Mouse (Mus musculus) telencephalon, adult 2 months (tissue): ENCODE data around the gene Oas1c.
"Not testable (repeated sequence)": the region's sequence is repeated elsewhere in the genome, so short reads cannot be mapped to it uniquely, and the experiment has no call there.

Experiments used
- DNase-seq: peaks from one replicate; pipeline ENCODE4 v3.0.0-alpha.2; 2011; ENCODE audit warnings: low read depth, low spot score

Oas1c gene

GRCm38 (mm10) chr5:120811951-120812819, at the start of gene Oas1c:
Gene Oas1c (minus strand): TSS chr5:120812514.
- peak; percentile 84 for DNase-seq

GRCm38 (mm10) chr5:120861121-120861520, 48.8 kb upstream of the Oas1c start, which contains the start of gene Oas1h:
Gene Oas1h (plus strand): TSS chr5:120861421.
- no peak for DNase-seq

GRCm38 (mm10) chr5:120859241-120859640, 46.9 kb upstream of the Oas1c start:
- DNase-seq: no peak

GRCm38 (mm10) chr5:120849601-120850136, 37.4 kb upstream of the Oas1c start:
- DNase-seq: peak; percentile 21

- no peak for DNase-seq
These were observed 34.8 kb upstream of the Oas1c start, which contains the start of gene Oas1f for GRCm38 (mm10) chr5:120847067-120847466. Gene Oas1f (plus strand): TSS chr5:120847367.

- no peak for DNase-seq
These were observed 32.4 kb upstream of the Oas1c start for GRCm38 (mm10) chr5:120844713-120845112.

- DNase-seq: no peak
These were observed 24.6 kb upstream of the Oas1c start for GRCm38 (mm10) chr5:120836731-120837585.

GRCm38 (mm10) chr5:120833335-120834280, 21.3 kb upstream of the Oas1c start:
- no peak for DNase-seq

GRCm38 (mm10) chr5:120831031-120831430, 18.7 kb upstream of the Oas1c start:
- DNase-seq: no peak

GRCm38 (mm10) chr5:120818999-120819398, 6.7 kb upstream of the Oas1c start:
- DNase-seq: no peak

- no peak for DNase-seq
These were observed 3.6 kb upstream of the Oas1c start for GRCm38 (mm10) chr5:120815949-120816348.

- DNase-seq: no peak
These were observed 709 bp upstream of the Oas1c start for GRCm38 (mm10) chr5:120813023-120813422.

GRCm38 (mm10) chr5:120809171-120809570, 3.1 kb downstream of the Oas1c start:
- DNase-seq: no peak

GRCm38 (mm10) chr5:120806458-120806857, 5.9 kb downstream of the Oas1c start:
- peak; percentile 47 for DNase-seq

GRCm38 (mm10) chr5:120803596-120803995, 8.7 kb downstream of the Oas1c start:
- DNase-seq: no peak

GRCm38 (mm10) chr5:120798943-120799342, 13.4 kb downstream of the Oas1c start:
- not testable (repeated sequence) for DNase-seq

- not testable (repeated sequence) for DNase-seq
These were observed 14.2 kb downstream of the Oas1c start for GRCm38 (mm10) chr5:120798147-120798546.

GRCm38 (mm10) chr5:120795480-120796034, 16.8 kb downstream of the Oas1c start, which contains the start of gene Oas1e:
Gene Oas1e (minus strand): TSS chr5:120795530.
- not testable (repeated sequence) for DNase-seq

- DNase-seq: peak; percentile 27
These were observed 19.3 kb downstream of the Oas1c start for GRCm38 (mm10) chr5:120793043-120793442.

GRCm38 (mm10) chr5:120787042-120787441, 25.3 kb downstream of the Oas1c start:
- DNase-seq: no peak
